Mouse (Mus musculus) CH12.LX (cell line): Measurements from ENCODE around the gene Tfap4. TPM values are rescaled to one million over a fixed set of nuclear protein-coding genes. Genes with fewer than 3 reads are reported as not detected.
A peak's percentile ranks its signal among the peaks of the same experiment; 100 is the strongest.

ENCODE experiments used
- DNase-seq: peaks from one replicate; pipeline ENCODE4 v3.0.0-alpha.2; 2013; ENCODE audit errors: extremely low read depth
- H3K27ac ChIP-seq: 2 replicates; pipeline ENCODE4 v1.5.1; 2012; ENCODE audit warnings: low read depth, mild to moderate bottlenecking, control low read depth, moderate library complexity; ENCODE audit not compliant: insufficient read depth
- H3K27me3 ChIP-seq: replicated peaks from 2 replicates; pipeline ENCODE3; 2012; ENCODE audit warnings: inconsistent platforms
- H3K36me3 ChIP-seq, 2 experiments: replicated peaks in 1 of 2; 2 replicates each; pipeline versions ENCODE3 to v1.6.1; 2012; ENCODE audit warnings: inconsistent platforms in 1 of 2, low read length in 1 of 2, mild to moderate bottlenecking in 1 of 2, mixed read lengths in 1 of 2, moderate library complexity in 1 of 2; ENCODE audit not compliant: control insufficient read depth in 1 of 2, insufficient read depth in 1 of 2
- H3K4me1 ChIP-seq, 2 experiments: 2 replicates each; pipeline ENCODE4 v1.6.1; 2012; ENCODE audit warnings: inconsistent platforms in 1 of 2, moderate library complexity in 1 of 2; ENCODE audit not compliant: insufficient read depth in 2 of 2, control insufficient read depth in 1 of 2
- H3K4me2 ChIP-seq: 2 replicates; pipeline ENCODE4 v1.6.1; 2012; ENCODE audit warnings: low read depth, mild to moderate bottlenecking, control low read depth; ENCODE audit not compliant: poor library complexity, insufficient read depth, severe bottlenecking
- H3K4me3 ChIP-seq, 3 experiments: fragments of 150-350 bp in 1 of 3; sonication (generic) in 1 of 3; replicated peaks in 1 of 3; 2 replicates each; pipeline versions ENCODE3 to v1.5.1; 2011 to 2012; ENCODE audit warnings: low read depth in 2 of 3, low read length in 2 of 3, mild to moderate bottlenecking in 2 of 3, moderate library complexity in 2 of 3, control low read depth in 1 of 3, improper control_type of control experiment in 1 of 3, inconsistent platforms in 1 of 3, mixed read lengths in 1 of 3; ENCODE audit not compliant: poor library complexity in 1 of 3
- H3K79me2 ChIP-seq: replicated peaks from 2 replicates; pipeline ENCODE4 v1.6.1; 2012; ENCODE audit warnings: mild to moderate bottlenecking, moderate library complexity; ENCODE audit not compliant: control insufficient read depth, poor library complexity, insufficient read depth, severe bottlenecking; ENCODE audit errors: extremely low read depth
- H3K9ac ChIP-seq: 2 replicates; pipeline ENCODE4 v1.6.1; 2012; ENCODE audit warnings: low read depth, mild to moderate bottlenecking, control low read depth, moderate library complexity; ENCODE audit not compliant: insufficient read depth
- H3K9me3 ChIP-seq: replicated peaks from 2 replicates; pipeline ENCODE3; 2012; ENCODE audit warnings: low read length, inconsistent platforms, mixed read lengths
- BHLHE40 ChIP-seq: IDR thresholded peaks from 2 replicates; pipeline ENCODE4 v1.6.1; 2011; ENCODE audit warnings: mild to moderate bottlenecking, low read depth, low read length, improper control_type of control experiment
- CHD1 ChIP-seq: IDR thresholded peaks from 2 replicates; pipeline ENCODE4 v1.6.1; 2012; ENCODE audit warnings: low read depth, low read length, improper control_type of control experiment, inconsistent platforms
- CTCF ChIP-seq, 2 experiments: IDR thresholded peaks in 1 of 2; conservative IDR thresholded peaks in 1 of 2; 2 replicates each; pipeline ENCODE4 v1.5.1; 2011 to 2012; ENCODE audit warnings: low read depth in 2 of 2, low read length in 2 of 2, improper control_type of control experiment in 1 of 2, inconsistent platforms in 1 of 2, mild to moderate bottlenecking in 1 of 2, moderate library complexity in 1 of 2
- E2F4 ChIP-seq: IDR thresholded peaks from 2 replicates; pipeline ENCODE4 v1.6.1; 2011; ENCODE audit warnings: low read depth, low read length, improper control_type of control experiment; ENCODE audit not compliant: insufficient replicate concordance
- ELF1 ChIP-seq: IDR thresholded peaks from 2 replicates; pipeline ENCODE4 v1.6.1; 2014; ENCODE audit warnings: low read depth, mild to moderate bottlenecking, inconsistent platforms, low read length, improper control_type of control experiment
- EP300 ChIP-seq: IDR thresholded peaks from 2 replicates; pipeline ENCODE4 v1.6.1; 2011; ENCODE audit warnings: low read length, improper control_type of control experiment
- ETS1 ChIP-seq: conservative IDR thresholded peaks from 2 replicates; pipeline ENCODE4 v1.6.1; 2012; ENCODE audit warnings: low read depth, mild to moderate bottlenecking, inconsistent platforms, low read length, improper control_type of control experiment, moderate library complexity
- HCFC1 ChIP-seq: IDR thresholded peaks from 2 replicates; pipeline ENCODE4 v1.6.1; 2012; ENCODE audit warnings: low read depth, mild to moderate bottlenecking, inconsistent platforms, low read length, improper control_type of control experiment
- IRF4 ChIP-seq: IDR thresholded peaks from 2 replicates; pipeline ENCODE4 v1.6.1; 2014; ENCODE audit warnings: low read depth, mild to moderate bottlenecking, inconsistent platforms, low read length, improper control_type of control experiment
- JUN ChIP-seq: IDR thresholded peaks from 2 replicates; pipeline ENCODE4 v1.6.1; 2011; ENCODE audit warnings: low read depth, mild to moderate bottlenecking, low read length, improper control_type of control experiment, moderate library complexity; ENCODE audit not compliant: insufficient read depth
- JUND ChIP-seq: conservative IDR thresholded peaks from 2 replicates; pipeline ENCODE4 v1.6.1; 2011; ENCODE audit warnings: low read depth, low read length, improper control_type of control experiment
- KAT2A ChIP-seq: IDR thresholded peaks from 2 replicates; pipeline ENCODE4 v1.6.1; 2012; ENCODE audit warnings: low read length, improper control_type of control experiment, inconsistent platforms; ENCODE audit not compliant: insufficient replicate concordance
- MAFK ChIP-seq: IDR thresholded peaks from 2 replicates; pipeline ENCODE4 v1.6.1; 2011; ENCODE audit warnings: low read length, improper control_type of control experiment; ENCODE audit not compliant: insufficient replicate concordance
- MAX ChIP-seq: IDR thresholded peaks from 2 replicates; pipeline ENCODE4 v1.6.1; 2011; ENCODE audit warnings: low read length, improper control_type of control experiment
- MAZ ChIP-seq: IDR thresholded peaks from 2 replicates; pipeline ENCODE4 v1.6.1; 2012; ENCODE audit warnings: low read depth, mild to moderate bottlenecking, inconsistent platforms, low read length, improper control_type of control experiment, moderate library complexity
- MEF2A ChIP-seq: IDR thresholded peaks from 2 replicates; pipeline ENCODE4 v1.6.1; 2014; ENCODE audit warnings: low read depth, mild to moderate bottlenecking, inconsistent platforms, low read length, improper control_type of control experiment, borderline replicate concordance
- MXI1 ChIP-seq: IDR thresholded peaks from 2 replicates; pipeline ENCODE4 v1.6.1; 2011; ENCODE audit warnings: mild to moderate bottlenecking, low read depth, low read length, improper control_type of control experiment
- MYC ChIP-seq: IDR thresholded peaks from 2 replicates; pipeline ENCODE4 v1.6.1; 2011; ENCODE audit warnings: low read depth, mild to moderate bottlenecking, improper control_type of control experiment, low read length
- NELFE ChIP-seq: IDR thresholded peaks from 2 replicates; pipeline ENCODE4 v1.6.1; 2011; ENCODE audit warnings: low read depth, low read length, improper control_type of control experiment
- PAX5 ChIP-seq: IDR thresholded peaks from 2 replicates; pipeline ENCODE4 v1.6.1; 2012; ENCODE audit warnings: low read length, inconsistent platforms, mixed read lengths
- POLR2A ChIP-seq: IDR thresholded peaks from 2 replicates; pipeline ENCODE4 v1.6.1; 2011; ENCODE audit warnings: low read depth, mild to moderate bottlenecking, improper control_type of control experiment, low read length
- POLR2AphosphoS2 ChIP-seq: IDR thresholded peaks from 2 replicates; pipeline ENCODE4 v1.6.1; 2011; ENCODE audit warnings: low read depth, low read length, improper control_type of control experiment
- RCOR1 ChIP-seq: conservative IDR thresholded peaks from 2 replicates; pipeline ENCODE4 v1.6.1; 2012; ENCODE audit warnings: low read depth, mild to moderate bottlenecking, inconsistent platforms, low read length, improper control_type of control experiment
- SIN3A ChIP-seq: IDR thresholded peaks from 2 replicates; pipeline ENCODE4 v1.6.1; 2012; ENCODE audit warnings: low read length, improper control_type of control experiment, inconsistent platforms
- SMC3 ChIP-seq: IDR thresholded peaks from 2 replicates; pipeline ENCODE4 v1.6.1; 2011; ENCODE audit warnings: low read depth, low read length, improper control_type of control experiment
- TBP ChIP-seq: conservative IDR thresholded peaks from 2 replicates; pipeline ENCODE4 v1.6.1; 2011; ENCODE audit warnings: low read depth, low read length, improper control_type of control experiment
- UBTF ChIP-seq: IDR thresholded peaks from 2 replicates; pipeline ENCODE4 v1.6.1; 2012; ENCODE audit warnings: low read depth, mild to moderate bottlenecking, inconsistent platforms, low read length, improper control_type of control experiment, moderate library complexity
- USF1 ChIP-seq: IDR thresholded peaks from 2 replicates; pipeline ENCODE4 v1.6.1; 2014; ENCODE audit warnings: low read depth, mild to moderate bottlenecking, inconsistent platforms, low read length, improper control_type of control experiment
- ZC3H11A ChIP-seq: IDR thresholded peaks from 2 replicates; pipeline ENCODE4 v1.6.1; 2012; ENCODE audit warnings: low read depth, mild to moderate bottlenecking, inconsistent platforms, low read length, improper control_type of control experiment
- ZKSCAN1 ChIP-seq: IDR thresholded peaks from 2 replicates; pipeline ENCODE4 v1.6.1; 2012; ENCODE audit warnings: low read depth, inconsistent platforms, low read length, improper control_type of control experiment, borderline replicate concordance
- ZMIZ1 ChIP-seq: IDR thresholded peaks from 2 replicates; pipeline ENCODE4 v1.6.1; 2012; ENCODE audit warnings: low read depth, mild to moderate bottlenecking, inconsistent platforms, low read length, improper control_type of control experiment
- ZNF384 ChIP-seq: IDR thresholded peaks from 2 replicates; pipeline ENCODE4 v1.6.1; 2012; ENCODE audit warnings: low read depth, low read length, improper control_type of control experiment, inconsistent platforms
- dilution Hi-C: fragments of 300-500 bp; cut with MboI; formaldehyde crosslinking; loops from 2 replicates; pipeline ENCODE4 v1.14.3; 2020; ENCODE audit warnings: low sequenced_read_pairs; ENCODE audit not compliant: extremely low pct_unique_long_range_greater_than_20kb, extremely low pct_ligation_motif_present
- in situ Hi-C: fragments of 300-500 bp; cut with MboI; formaldehyde crosslinking; loops from 3 replicates; pipeline ENCODE4 v1.14.3; 2019; ENCODE audit warnings: low sequenced_read_pairs, low pct_ligation_motif_present, low pct_unique_long_range_greater_than_20kb, mixed read lengths
- polyA plus RNA-seq: library from polyadenylated mRNA; unstranded; fragments of >175 nt; gene quantifications from 2 replicates; pipeline ENCODE4 v1.2.1, GENCODE M21; 2012; ENCODE audit warnings: low read depth; ENCODE audit not compliant: insufficient read length
- total RNA-seq, 2 experiments: library from RNA; depleted of rRNA; stranded (reverse); fragments of 300-350 nt in 1 of 2; fragments of >200 nt in 1 of 2; gene quantifications; 2 replicates each; pipeline ENCODE4 v1.2.3; 2012 to 2014

Gene Tfap4
- total and polyA plus RNA-seq, 3 experiments: 23.5 to 43.3 (median 24.0) TPM

- no peak for TF ChIP-seq E2F4
- TF ChIP-seq SIN3A: 0 out of 2 replicates have a peak, but pooled peaks have one; percentile 14
- no peak for TF ChIP-seq ZNF384
- peak; percentile 99 for TF ChIP-seq MXI1
- TF ChIP-seq RCOR1: no peak
- TF ChIP-seq NELFE: peak; percentile 70; the same call in 1 of the 2 replicates
- TF ChIP-seq ELF1: no peak
- TF ChIP-seq MAX: peak; percentile 94
- no peak for TF ChIP-seq SMC3
- no peak for TF ChIP-seq MEF2A
- TF ChIP-seq KAT2A: no peak
- no peak for TF ChIP-seq ZKSCAN1
- no peak; the same call in 1 of the 2 replicates for TF ChIP-seq POLR2AphosphoS2
- TF ChIP-seq PAX5: no peak
- no peak for TF ChIP-seq HCFC1
- TF ChIP-seq MAZ: no peak
- TF ChIP-seq BHLHE40: no peak; the same call in 1 of the 2 replicates
- no peak for TF ChIP-seq IRF4
- TF ChIP-seq ZMIZ1: peak; percentile 38; the same call in 1 of the 2 replicates
These were observed 548 bp downstream of the Tfap4 start (continued) for GRCm38 (mm10) chr16:4558980-4559631.

GRCm38 (mm10) chr16:4558384-4558979 is 1.2 kb downstream of the Tfap4 start:
- H3K27me3 ChIP-seq: peaks cover 17% of the 10 kb centered on the region
- H3K4me3 ChIP-seq: peak overlapping the region; percentile 71 to 92 (median 79)
- H3K9ac ChIP-seq: peak overlapping the region; percentile 80
- peak overlapping the region; percentile 77 for H3K4me2 ChIP-seq
- peak; percentile 96 for DNase-seq
- in situ Hi-C loops (loop anchor here (5.0 kb wide), 1 partner anchor 119 kb away; the partner anchor contains the start of gene Coro7), dilution Hi-C loops (no loop called here)
- peaks cover 10% of the 10 kb centered on the region for H3K9me3 ChIP-seq
- peak overlapping the region; percentile 64 for H3K27ac ChIP-seq
- H3K4me1 ChIP-seq: peaks cover 13 to 46% of the 10 kb centered on the region in 2 experiments
- H3K79me2 ChIP-seq: peaks cover 18% of the 10 kb centered on the region
- H3K36me3 ChIP-seq: peaks cover 0 to 29% of the 10 kb centered on the region in 2 experiments
- peak; percentile 34; the same call in 1 of the 2 replicates for TF ChIP-seq E2F4
- peak; percentile 49; the same call in 1 of the 2 replicates for TF ChIP-seq RCOR1
- TF ChIP-seq MAFK: peak; percentile 57; the same call in 1 of the 2 replicates
- no peak for TF ChIP-seq JUND
- TF ChIP-seq ZMIZ1: peak; percentile 97
- TF ChIP-seq ZKSCAN1: peak; percentile 22; the same call in 1 of the 2 replicates
- TF ChIP-seq NELFE: peak; percentile 88
- TF ChIP-seq SMC3: no peak
- TF ChIP-seq CHD1: 0 out of 2 replicates have a peak, but pooled peaks have one; percentile 57
- TF ChIP-seq CTCF (conservative IDR thresholded peaks at IDR 0.05 in 1 of 2, IDR thresholded peaks at IDR 0.05 in 1 of 2; ENCODE audit: low read depth in 2 of 2, low read length in 2 of 2): no peak
- no peak for TF ChIP-seq ZC3H11A
- peak; percentile 97 for TF ChIP-seq BHLHE40
- no peak for TF ChIP-seq PAX5
- peak; percentile 74 for TF ChIP-seq IRF4
- peak; percentile 86; the same call in 1 of the 2 replicates for TF ChIP-seq MXI1
- peak; percentile 84 for TF ChIP-seq POLR2A
- peak; percentile 91 for TF ChIP-seq MYC
- peak; percentile 58 for TF ChIP-seq ETS1
- TF ChIP-seq UBTF: peak; percentile 2; the same call in 1 of the 2 replicates
- TF ChIP-seq HCFC1: peak; percentile 99
- TF ChIP-seq KAT2A: peak; percentile 98; the same call in 1 of the 2 replicates
- peak; percentile 85 for TF ChIP-seq TBP
- 0 out of 2 replicates have a peak, but pooled peaks have one; percentile 6 for TF ChIP-seq USF1
- TF ChIP-seq EP300: no peak
- no peak for TF ChIP-seq JUN
- TF ChIP-seq ELF1: peak; percentile 77
